Mouse (Mus musculus) forebrain, embryonic 16.5 days (tissue): Measurements from ENCODE around the gene E330017A01Rik. TPM values are rescaled to one million over a fixed set of nuclear protein-coding genes. Genes with fewer than 3 reads are reported as not detected.

Source experiments
- ATAC-seq: fragments of 200-750 bp; cut with Nextera tagmentation; 2 replicates; pipeline ENCODE4 v1.8.0; 2017; ENCODE audit warnings: mild to moderate bottlenecking, moderate library complexity
- H3K27ac ChIP-seq: fragments of 300-500 bp; sonication (generic); 2 replicates; pipeline ENCODE4 v1.5.1; 2014; ENCODE audit warnings: low read length, control low read depth
- H3K27me3 ChIP-seq: fragments of 300-500 bp; sonication (generic); replicated peaks from 2 replicates; pipeline ENCODE4 v1.6.1; 2014; ENCODE audit warnings: low read length; ENCODE audit not compliant: control insufficient read depth, insufficient read depth
- H3K36me3 ChIP-seq: fragments of 300-500 bp; sonication (generic); 2 replicates; pipeline ENCODE4 v1.6.1; 2014; ENCODE audit not compliant: control insufficient read depth, insufficient read depth
- H3K4me1 ChIP-seq: fragments of 300-500 bp; sonication (generic); replicated peaks from 2 replicates; pipeline ENCODE4 v1.6.1; 2014; ENCODE audit warnings: low read length; ENCODE audit not compliant: control insufficient read depth, insufficient read depth
- H3K4me2 ChIP-seq: fragments of 300-500 bp; sonication (generic); 2 replicates; pipeline ENCODE4 v1.6.1; 2014; ENCODE audit warnings: mild to moderate bottlenecking, low read length, control low read depth
- H3K4me3 ChIP-seq: fragments of 300-500 bp; sonication (generic); replicated peaks from 2 replicates; pipeline ENCODE4 v1.5.1; 2014; ENCODE audit warnings: mild to moderate bottlenecking, low read length, control low read depth
- H3K9ac ChIP-seq: fragments of 300-500 bp; sonication (generic); replicated peaks from 2 replicates; pipeline ENCODE4 v1.6.1; 2014; ENCODE audit warnings: low read depth, low read length, control low read depth
- H3K9me3 ChIP-seq: fragments of 300-500 bp; sonication (generic); 2 replicates; pipeline ENCODE4 v1.6.1; 2016; ENCODE audit warnings: low read length; ENCODE audit not compliant: control insufficient read depth
- WGBS: fragments of 180-500 bp; shearing (Covaris S2); extraction: QIAGEN DNeasy Blood & Tissue Kit; methylation state at CpG from one replicate; pipeline ENCODE4 v1.1.7; 2014; 5-methylcytosine and 5-hydroxymethylcytosine counted together
- polyA plus RNA-seq: library from polyadenylated mRNA; unstranded; fragments of >200 nt; fragmentation: Nextera tagmentation; extraction: Ambion mirVana; gene quantifications from 2 replicates; pipeline ENCODE4 v1.2.1, GENCODE M21; 2015

The E330017A01Rik gene
- polyA plus RNA-seq = not detected in 2 replicates

DNA sequence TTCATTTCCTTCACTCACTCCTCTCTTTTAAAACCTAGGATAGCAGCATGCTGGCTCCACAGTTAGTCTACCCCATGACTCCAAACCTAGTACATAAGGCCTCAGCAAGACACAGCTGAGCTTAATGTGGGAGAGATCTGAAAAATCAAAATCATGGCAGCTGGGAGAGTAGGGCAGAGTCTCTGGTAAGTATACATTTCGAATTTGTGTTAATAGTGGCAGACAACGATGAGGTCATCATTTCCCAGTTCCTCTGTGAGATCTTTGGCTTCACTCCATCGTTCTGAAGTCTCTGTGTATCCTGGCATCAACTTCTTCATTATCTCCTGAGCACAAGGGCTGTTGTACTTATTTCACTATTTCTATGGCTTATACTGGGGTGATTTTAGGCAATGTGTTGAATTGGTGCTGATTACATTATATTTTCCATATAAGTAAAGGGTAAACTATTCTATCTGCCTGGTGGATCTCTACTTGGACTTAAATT, at the start of gene E330017A01Rik:
Gene E330017A01Rik (minus strand): TSS at position 51 of the 487 bp plus-strand sequence.
- no peak for ATAC-seq
- H3K9me3 ChIP-seq = no peaks in the 10 kb centered on the region
- H3K36me3 ChIP-seq = no peaks in the 10 kb centered on the region
- no peak within 1 kb of the TSS for H3K4me2 ChIP-seq
- no peak within 1 kb of the TSS for H3K9ac ChIP-seq
- no peaks in the 10 kb centered on the region for H3K4me1 ChIP-seq
- no peaks in the 10 kb centered on the region for H3K27me3 ChIP-seq
- no peak within 1 kb of the TSS for H3K27ac ChIP-seq
- H3K4me3 ChIP-seq = no peak within 1 kb of the TSS
- WGBS = 71% methylated on average over 3 of the region's 3 CpGs

GRCm38 (mm10) chr16:58685548-58686537, 47.3 kb upstream of the E330017A01Rik start:
- ATAC-seq = no peak
- H3K9ac ChIP-seq = no peak overlapping the region
- H3K9me3 ChIP-seq = no peaks in the 10 kb centered on the region
- no peak overlapping the region for H3K27ac ChIP-seq
- 84% methylated on average over 20 of the region's 20 CpGs for WGBS
- H3K4me2 ChIP-seq = no peak overlapping the region
- H3K4me3 ChIP-seq = no peak overlapping the region
- H3K4me1 ChIP-seq = no peaks in the 10 kb centered on the region
- H3K27me3 ChIP-seq = no peaks in the 10 kb centered on the region
- no peaks in the 10 kb centered on the region for H3K36me3 ChIP-seq

- H3K4me3 ChIP-seq = no peak overlapping the region
Observed at GRCm38 (mm10) chr16:58684537-58684936, 46.0 kb upstream of the E330017A01Rik start.

DNA sequence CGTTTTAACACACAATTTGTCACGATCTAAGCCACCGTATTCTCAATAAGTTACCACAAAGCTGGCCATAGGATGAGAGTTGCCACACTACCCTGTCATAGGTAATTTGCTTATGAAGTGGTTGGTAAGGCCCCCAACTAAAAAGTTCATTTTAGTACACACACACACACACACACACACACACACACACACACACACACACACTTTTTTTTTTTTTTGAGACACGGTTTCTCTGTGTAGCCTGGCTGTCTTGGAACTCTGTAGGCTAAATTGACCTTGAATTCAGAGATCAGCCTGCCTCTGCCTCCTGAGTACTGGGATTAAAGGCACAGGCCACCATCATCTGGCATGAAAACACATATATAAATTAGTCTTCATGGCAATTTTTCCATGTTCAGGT, 45.4 kb upstream of the E330017A01Rik start:
- no peak overlapping the region for H3K4me2 ChIP-seq
- H3K4me3 ChIP-seq = no peak overlapping the region
- no peaks in the 10 kb centered on the region for H3K36me3 ChIP-seq
- WGBS = 96% methylated on average over 4 of the region's 4 CpGs
- H3K9me3 ChIP-seq = no peaks in the 10 kb centered on the region
- no peaks in the 10 kb centered on the region for H3K4me1 ChIP-seq
- H3K9ac ChIP-seq = no peak overlapping the region
- no peak overlapping the region for H3K27ac ChIP-seq
- no peaks in the 10 kb centered on the region for H3K27me3 ChIP-seq
- no peak for ATAC-seq

More at GRCm38 (mm10) chr16:58684537-58684936, 46.0 kb upstream of the E330017A01Rik start:
- Histone ChIP-seq H3K4me2 (no peak overlapping the region), H3K27ac (no peak overlapping the region), H3K36me3 (no peaks in the 10 kb centered on the region), H3K9me3 (no peaks in the 10 kb centered on the region), H3K9ac (no peak overlapping the region), H3K4me1 (no peaks in the 10 kb centered on the region), H3K27me3 (no peaks in the 10 kb centered on the region)
- ATAC-seq = no peak

DNA sequence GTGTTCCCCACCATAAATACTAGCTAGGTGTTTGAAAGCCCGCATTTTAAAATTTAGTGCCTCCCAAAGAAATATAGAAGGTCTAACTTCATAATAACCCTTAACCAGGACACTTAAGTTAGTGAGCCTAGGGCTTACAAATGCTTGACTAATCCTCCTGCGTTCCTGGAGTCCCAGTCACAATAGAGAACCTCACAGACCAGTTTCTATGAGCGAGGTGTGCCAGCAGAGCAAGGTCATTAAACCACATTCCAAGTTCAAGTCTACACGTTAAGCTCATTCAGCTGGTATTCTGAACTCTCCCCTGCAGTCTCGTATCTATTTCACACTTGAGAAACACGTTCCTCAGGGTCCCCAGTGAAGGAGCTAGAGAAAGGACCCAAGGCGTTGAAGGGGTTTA, 44.3 kb upstream of the E330017A01Rik start:
- 79% methylated on average over 7 of the region's 7 CpGs for WGBS
- H3K4me1 ChIP-seq = no peaks in the 10 kb centered on the region
- H3K27me3 ChIP-seq = no peaks in the 10 kb centered on the region
- H3K4me2 ChIP-seq = no peak overlapping the region
- ATAC-seq = no peak
- H3K9ac ChIP-seq = no peak overlapping the region
- no peaks in the 10 kb centered on the region for H3K9me3 ChIP-seq
- H3K4me3 ChIP-seq = no peak overlapping the region
- no peak overlapping the region for H3K27ac ChIP-seq
- 0 out of 2 replicates have a peak, but pooled peaks cover 2% of the 10 kb centered on the region for H3K36me3 ChIP-seq

GRCm38 (mm10) chr16:58682046-58682445, 43.5 kb upstream of the E330017A01Rik start:
- Histone ChIP-seq H3K27ac (no peak overlapping the region), H3K9ac (no peak overlapping the region), H3K27me3 (no peaks in the 10 kb centered on the region), H3K9me3 (no peaks in the 10 kb centered on the region), H3K36me3 (0 out of 2 replicates have a peak, but pooled peaks cover 2% of the 10 kb centered on the region), H3K4me1 (no peaks in the 10 kb centered on the region), H3K4me3 (no peak overlapping the region), H3K4me2 (no peak overlapping the region)
- ATAC-seq = no peak
- WGBS = 83% methylated on average over 6 of the region's 6 CpGs

- Histone ChIP-seq H3K27ac (no peak overlapping the region), H3K4me2 (no peak overlapping the region), H3K27me3 (no peaks in the 10 kb centered on the region), H3K9me3 (no peaks in the 10 kb centered on the region), H3K4me3 (no peak overlapping the region), H3K9ac (no peak overlapping the region), H3K4me1 (no peaks in the 10 kb centered on the region), H3K36me3 (0 out of 2 replicates have a peak, but pooled peaks cover 7% of the 10 kb centered on the region)
- ATAC-seq = no peak
- 89% methylated on average over 7 of the region's 7 CpGs for WGBS
Observed at GRCm38 (mm10) chr16:58678660-58679059, 40.1 kb upstream of the E330017A01Rik start.

DNA sequence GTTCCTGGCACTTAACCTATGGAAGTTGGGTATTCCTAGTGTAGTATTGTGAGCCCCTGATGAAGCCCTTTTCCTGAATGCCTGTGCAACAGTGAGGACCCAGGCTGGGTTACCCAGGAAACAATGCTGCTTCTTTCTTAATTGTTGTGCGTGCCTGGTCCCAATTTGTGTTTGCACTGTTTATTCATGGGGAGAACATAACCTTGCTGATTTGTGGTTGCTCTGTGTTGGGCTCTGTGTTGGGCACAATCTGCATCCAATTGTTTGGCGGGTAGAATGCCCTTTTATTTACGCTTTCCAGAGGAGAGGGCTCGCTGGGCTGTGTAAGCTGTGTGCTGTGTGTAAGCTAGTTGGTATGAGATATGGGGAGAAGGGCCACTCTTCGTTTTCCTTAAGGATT, 39.0 kb upstream of the E330017A01Rik start:
- no peak for ATAC-seq
- Histone ChIP-seq H3K4me3 (no peak overlapping the region), H3K27ac (no peak overlapping the region), H3K9ac (no peak overlapping the region), H3K4me1 (no peaks in the 10 kb centered on the region), H3K9me3 (no peaks in the 10 kb centered on the region), H3K4me2 (no peak overlapping the region), H3K36me3 (0 out of 2 replicates have a peak, but pooled peaks cover 7% of the 10 kb centered on the region), H3K27me3 (no peaks in the 10 kb centered on the region)
- WGBS = 72% methylated on average over 5 of the region's 5 CpGs

DNA sequence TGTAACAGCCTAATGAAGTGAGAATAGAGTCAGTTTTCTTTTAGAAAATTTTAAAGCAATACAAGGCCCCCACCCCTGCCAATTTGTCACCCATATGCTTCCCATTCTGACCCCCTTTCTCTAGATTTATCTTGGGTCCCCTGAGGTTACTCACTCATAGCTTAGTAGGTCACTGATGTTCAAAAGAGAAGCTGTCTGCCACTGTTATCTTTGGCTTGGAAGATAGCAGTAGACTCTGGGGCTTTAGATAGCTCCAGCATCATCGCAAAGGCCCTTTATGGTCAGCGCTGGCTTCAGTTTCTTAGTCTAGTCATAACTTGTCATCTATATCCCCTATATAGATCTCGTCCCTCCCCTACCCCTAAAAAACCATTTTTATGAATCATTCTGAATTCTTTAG, 38.1 kb upstream of the E330017A01Rik start:
- Histone ChIP-seq H3K36me3 (0 out of 2 replicates have a peak, but pooled peaks cover 7% of the 10 kb centered on the region), H3K27me3 (no peaks in the 10 kb centered on the region), H3K9me3 (no peaks in the 10 kb centered on the region), H3K4me3 (no peak overlapping the region), H3K9ac (no peak overlapping the region), H3K4me1 (no peaks in the 10 kb centered on the region; the same call in 1 of the 2 replicates), H3K4me2 (no peak overlapping the region), H3K27ac (no peak overlapping the region)
- ATAC-seq = no peak
- WGBS = 92% methylated on average over 3 of the region's 3 CpGs
